Comparison of ENCODE assay signal across 8 mouse cellular contexts in genomic region chr1:84838621-84839151, GRCm38 (mm10). TPM values are rescaled to one million over a fixed set of nuclear protein-coding genes. Genes with fewer than 3 reads are reported as not detected.
A peak's percentile ranks its signal among the peaks of the same experiment; 100 is the strongest.
DNase-seq lines count a peak whose midpoint lies in the region; ATAC-seq lines count a peak whose summit lies in the region.

No protein-coding gene starts in this region.

- H3K27ac ChIP-seq in hindbrain, embryonic 11.5 days (ENCODE audit: low read depth, low read length) = peak overlapping the region; percentile 94

- H3K36me3 ChIP-seq in hindbrain, embryonic 11.5 days (ENCODE audit: control insufficient read depth, insufficient read depth, low read length) = no peaks in the 10 kb centered on the region

- no peaks in the 10 kb centered on the region for H3K4me1 ChIP-seq in hindbrain, embryonic 11.5 days (replicated peaks; ENCODE audit: control insufficient read depth, insufficient read depth, low read length)

- no peaks in the 10 kb centered on the region for H3K27me3 ChIP-seq in hindbrain, embryonic 11.5 days (ENCODE audit: control insufficient read depth, insufficient read depth, low read length)

- H3K4me2 ChIP-seq in hindbrain, embryonic 11.5 days (replicated peaks; ENCODE audit: low read depth, low read length) = peak overlapping the region; percentile 52

- DNase-seq in ES-CJ7 (ENCODE audit: low read depth, low spot score) = peak; percentile 87
- DNase-seq in cerebellum, adult 11-12 months = peak; percentile 72
- DNase-seq in frontal cortex, adult 2 months (ENCODE audit: extremely low spot score in 1 of 2, low spot score in 1 of 2) = peak; percentile 46 to 75
- peak; percentile 74 for DNase-seq in hindbrain, embryonic 11.5 days (ENCODE audit: low spot score)
- DNase-seq in layer of hippocampus, postnatal 36 days = peak; percentile 69 to 70
- DNase-seq in lung, postnatal 25 days (ENCODE audit: low spot score) = peak; percentile 62
- DNase-seq in retina, adult 2 months (ENCODE audit: low read depth, low spot score) = peak; percentile 49
- DNase-seq in thymus, postnatal 25 days = peak; percentile 88

- peak; percentile 68 for ATAC-seq in hindbrain, embryonic 11.5 days (ENCODE audit: low FRiP score)

- peak overlapping the region; percentile 90 for H3K4me3 ChIP-seq in hindbrain, embryonic 11.5 days (ENCODE audit: low read depth, low read length)

- 0% methylated on average over 37 of the region's 44 CpGs for WGBS in hindbrain, embryonic 11.5 days

- H3K9me3 ChIP-seq in hindbrain, embryonic 11.5 days (ENCODE audit: control insufficient read depth, low read length) = no peaks in the 10 kb centered on the region

- peak overlapping the region; percentile 97 for H3K9ac ChIP-seq in hindbrain, embryonic 11.5 days (ENCODE audit: low read depth, low read length)

RNA-seq across cellular contexts. Expression of gene Fbxo36, which starts 1.0 kb away (rescaled TPM):
- 7.4 and 8.4 TPM in 2 replicates for polyA plus RNA-seq in frontal cortex, adult 2 months (2012; rRNA removed)
- 12.0 and 13.0 TPM in 2 replicates for polyA plus RNA-seq in hindbrain, embryonic 11.5 days (2014; fragmentation: Nextera tagmentation; extraction: Ambion mirVana)
- 1 to 10 TPM; 2.0 to 3.1 TPM for total RNA-seq in layer of hippocampus, postnatal 36 days (2021)

RNA-seq across cellular contexts. Expression of gene Trip12, which starts 1.6 kb away (rescaled TPM):
- 80.3 and 91.5 TPM in 2 replicates for polyA plus RNA-seq in frontal cortex, adult 2 months (2012; rRNA removed)
- 92.1 and 105 TPM in 2 replicates for polyA plus RNA-seq in hindbrain, embryonic 11.5 days (2014; fragmentation: Nextera tagmentation; extraction: Ambion mirVana)
- 100 to 1,000 TPM; 191 to 208 TPM for total RNA-seq in layer of hippocampus, postnatal 36 days (2021)

Comparison
In these comparisons a context has a peak if more than half of its experiments do, and no peak if none do; other contexts are left out.
1. Peak in every context shown above with its lines: DNase-seq, ATAC-seq, H3K4me3 ChIP-seq and H3K27ac ChIP-seq.